14 mouse cellular contexts compared by ENCODE assay signal in genomic region chr9:29369621-29370020, GRCm38 (mm10).
"Had no signal": no experiment of that assay in that cellular context is flagged by ENCODE, and none has a peak within 500 bp of the region (broad histone marks: within the 10 kb centered on the region; RNA-seq: fewer than 3 reads in every experiment).

No protein-coding gene starts in this region.

- H3K9ac ChIP-seq: limb, embryonic 15.5 days; liver, embryonic 13.5 days; liver, postnatal 0 days; lung, embryonic 15.5 days; midbrain, embryonic 15.5 days had no signal

- DNase-seq: kidney, postnatal 10 days; kidney, postnatal 4 days; liver, embryonic 13.5 days; liver, postnatal 0 days; lung, postnatal 14 days; right cerebral cortex, adult 18-20 months; right cerebral cortex, postnatal 25 days; thymus, postnatal 4 days had no signal

- H3K9me3 ChIP-seq: limb, embryonic 15.5 days; liver, embryonic 13.5 days; lung, embryonic 15.5 days; megakaryocyte, embryonic 14.5 days; midbrain, embryonic 15.5 days had no signal

- H3K36me3 ChIP-seq: limb, embryonic 15.5 days; liver, embryonic 13.5 days; lung, embryonic 15.5 days; midbrain, embryonic 15.5 days had no signal

- H3K4me2 ChIP-seq: limb, embryonic 15.5 days; liver, embryonic 13.5 days; lung, embryonic 15.5 days; midbrain, embryonic 11.5 days; midbrain, embryonic 15.5 days had no signal

- H3K4me3 ChIP-seq: limb, embryonic 15.5 days; liver, embryonic 13.5 days; lung, embryonic 15.5 days; megakaryocyte, embryonic 14.5 days; midbrain, embryonic 15.5 days had no signal

- H3K4me1 ChIP-seq: limb, embryonic 15.5 days; liver, embryonic 13.5 days; lung, embryonic 15.5 days; megakaryocyte, embryonic 14.5 days had no signal

- H3K27me3 ChIP-seq: liver, embryonic 13.5 days; lung, embryonic 15.5 days; megakaryocyte, embryonic 14.5 days; midbrain, embryonic 15.5 days had no signal

- ATAC-seq: liver, postnatal 0 days; midbrain, embryonic 15.5 days had no signal

- H3K27ac ChIP-seq: limb, embryonic 15.5 days; liver, embryonic 13.5 days; macrophage; midbrain, embryonic 15.5 days had no signal
